Mouse (Mus musculus) layer of hippocampus, postnatal 25 days (tissue): ENCODE results near the gene Gtpbp4. TPM values are rescaled to one million over a fixed set of nuclear protein-coding genes. Genes with fewer than 3 reads are reported as not detected.
"Not testable (repeated sequence)": the region's sequence is repeated elsewhere in the genome, so short reads cannot be mapped to it uniquely, and the experiment has no call there.

Source experiments
- DNase-seq, 2 experiments: peaks; one replicate each; pipeline ENCODE4 v3.0.0; 2022; ENCODE audit warnings: mixed read lengths in 2 of 2, low spot score in 1 of 2; ENCODE audit errors: extremely low spot score in 1 of 2
- total RNA-seq, 2 experiments: library from RNA; stranded (reverse); gene quantifications; 2 replicates each; pipeline ENCODE4 v1.2.3; 2021

Gene Gtpbp4
- total RNA-seq = 10 to 100 TPM; 39.1 to 39.3 TPM

DNA sequence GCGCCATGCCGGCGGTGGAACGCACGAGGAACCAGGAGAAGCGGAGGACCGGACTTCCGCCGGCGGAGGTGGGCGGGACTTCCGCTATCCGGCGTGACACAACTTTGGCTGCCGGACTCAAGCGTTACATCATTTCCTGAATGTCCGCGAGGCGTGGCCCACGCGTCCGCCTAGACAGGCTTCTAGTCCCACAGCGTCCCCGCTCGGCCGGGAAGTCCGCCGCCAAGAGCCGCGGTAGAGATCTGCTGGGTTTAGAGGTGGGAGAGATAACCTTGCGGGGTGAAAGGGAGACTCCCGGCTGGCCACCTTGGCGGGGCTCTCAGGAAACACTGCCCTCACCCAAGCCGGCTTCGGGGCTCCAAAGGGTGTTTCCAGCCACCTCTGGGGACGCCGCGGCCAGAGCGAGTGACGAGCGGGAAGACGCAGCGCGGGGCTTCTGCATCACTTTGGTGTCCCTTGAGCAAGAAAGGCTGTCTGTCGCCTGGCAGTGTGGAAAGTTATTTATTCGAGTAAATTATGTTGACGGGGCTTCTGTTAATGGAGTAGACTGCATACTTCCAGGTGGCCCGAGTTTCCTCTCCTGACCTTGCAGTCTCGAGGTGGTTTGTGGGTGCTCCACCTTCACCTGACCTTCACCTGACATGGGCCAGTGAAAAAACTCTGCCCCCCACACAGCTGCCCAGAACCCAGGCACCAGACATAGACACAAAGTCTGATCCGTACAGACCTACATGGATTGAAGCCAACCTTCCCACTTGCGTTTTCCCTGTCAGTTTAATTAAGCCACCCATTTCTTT is at the start of gene Gtpbp4:
Gtpbp4 (minus strand) TSS at position 94 of the 797 bp plus-strand sequence.
- DNase-seq = peak; percentile 91

DNA sequence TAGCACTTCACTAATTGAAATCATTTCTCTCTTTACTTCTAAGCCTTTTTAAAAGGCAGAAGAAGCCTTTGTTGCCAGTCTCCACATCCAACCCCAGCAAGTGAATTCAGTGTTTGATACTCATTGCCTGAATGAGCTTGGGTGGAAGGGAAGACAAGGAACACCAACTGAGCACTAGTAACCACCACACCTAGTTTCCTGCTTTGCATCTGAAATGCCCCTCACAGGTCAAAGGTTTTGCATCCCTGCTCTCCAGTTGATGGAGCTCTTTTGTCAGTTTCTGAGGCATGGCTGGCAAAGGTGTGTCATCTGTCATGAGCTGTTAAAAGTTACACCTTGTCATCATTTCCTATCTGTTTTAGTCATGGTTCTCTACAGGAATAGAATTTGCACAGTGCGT is 48.8 kb upstream of the Gtpbp4 start:
- DNase-seq = no peak

- no peak for DNase-seq
Observed at GRCm38 (mm10) chr13:9043289-9044049, 47.6 kb upstream of the Gtpbp4 start.

GRCm38 (mm10) chr13:9040626-9041025 is 44.7 kb upstream of the Gtpbp4 start:
- no peak for DNase-seq

GRCm38 (mm10) chr13:9031996-9032661 is 36.2 kb upstream of the Gtpbp4 start:
- no peak for DNase-seq

DNA sequence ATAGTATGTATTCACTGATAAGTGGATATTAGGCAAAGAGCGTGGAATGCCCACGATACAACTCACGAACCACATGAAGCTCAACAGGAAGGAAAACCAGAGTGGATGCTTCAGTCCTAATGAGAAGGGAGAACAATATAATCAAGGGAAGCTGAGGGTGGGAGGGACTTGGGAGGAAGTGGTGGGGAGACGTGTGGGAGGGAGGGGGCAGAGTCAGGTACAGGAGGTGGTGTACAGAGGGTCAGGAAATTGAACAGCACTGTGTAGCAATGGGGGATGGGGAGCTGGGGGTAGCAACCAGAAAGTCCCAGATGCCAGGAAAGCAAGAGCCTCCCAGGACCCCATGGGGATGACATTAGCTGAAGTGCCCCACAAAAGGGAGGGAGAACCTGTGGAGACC is 34.5 kb upstream of the Gtpbp4 start:
- no peak for DNase-seq

DNA sequence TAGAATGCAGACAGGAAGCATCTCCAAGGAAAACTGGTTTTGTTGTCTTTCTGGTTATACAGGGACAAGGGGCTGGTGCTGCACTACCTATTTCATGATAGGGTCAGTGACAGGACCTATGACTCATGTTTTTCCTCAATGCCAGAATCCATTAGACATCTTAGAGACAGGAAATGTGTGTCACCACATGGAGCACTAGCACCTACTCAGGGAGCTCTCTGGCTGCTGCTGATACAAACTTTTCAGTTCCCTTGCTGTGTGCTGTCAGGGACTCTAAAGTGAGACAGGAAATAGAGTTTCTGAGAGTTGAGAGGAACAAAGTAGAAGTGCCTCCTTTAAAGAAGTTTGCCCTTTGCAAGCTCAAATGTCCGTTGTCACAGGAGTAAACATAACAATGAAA is 31.4 kb upstream of the Gtpbp4 start:
- no peak for DNase-seq

GRCm38 (mm10) chr13:9022623-9023022 is 26.7 kb upstream of the Gtpbp4 start:
- DNase-seq = no peak

DNA sequence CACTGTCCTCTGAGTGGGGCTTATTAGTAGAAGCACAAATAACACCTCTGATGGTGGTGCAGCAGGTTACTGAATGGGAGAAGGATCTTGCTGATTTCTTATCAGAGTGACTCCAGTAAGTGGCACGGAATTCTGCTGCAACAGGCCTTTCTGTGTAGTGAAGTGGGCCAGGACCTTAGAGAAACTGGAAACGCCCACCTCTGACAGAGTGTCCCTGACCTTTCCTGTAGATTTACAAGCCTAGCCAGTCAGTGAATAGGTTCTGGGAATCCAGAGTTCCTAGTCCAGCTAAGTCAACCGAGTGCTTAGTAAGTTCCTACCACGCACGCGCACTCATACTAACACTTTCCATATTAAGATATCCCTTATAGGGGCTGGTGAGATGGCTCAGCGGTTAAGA is 25.7 kb upstream of the Gtpbp4 start:
- no peak for DNase-seq

GRCm38 (mm10) chr13:9019713-9020112 is 23.8 kb upstream of the Gtpbp4 start:
- no peak for DNase-seq

GRCm38 (mm10) chr13:9018974-9019587 is 23.2 kb upstream of the Gtpbp4 start:
- no peak for DNase-seq

DNA sequence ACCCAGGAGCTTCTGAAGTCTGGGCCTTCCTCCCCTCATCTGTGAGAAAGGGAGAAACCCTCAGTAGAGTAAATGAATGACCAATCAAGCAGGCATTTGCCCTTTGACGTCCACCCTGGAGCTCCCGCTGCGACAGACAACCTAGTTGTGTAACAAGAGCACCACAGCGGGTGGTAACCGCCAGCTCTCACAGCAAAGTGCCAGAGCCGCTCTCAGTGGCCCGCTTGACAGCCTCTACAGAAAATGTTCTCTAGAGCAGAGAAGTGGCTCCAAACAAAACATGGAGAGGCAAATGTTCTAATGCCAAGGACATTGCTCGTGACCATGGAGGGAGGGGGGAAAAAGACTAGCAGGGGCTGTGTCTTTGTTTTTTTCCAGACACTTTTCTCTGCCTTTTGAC is 21.3 kb upstream of the Gtpbp4 start:
- DNase-seq = no peak

GRCm38 (mm10) chr13:9014431-9014830 is 18.5 kb upstream of the Gtpbp4 start:
- no peak for DNase-seq

GRCm38 (mm10) chr13:9013483-9013882 is 17.6 kb upstream of the Gtpbp4 start:
- no peak for DNase-seq

DNA sequence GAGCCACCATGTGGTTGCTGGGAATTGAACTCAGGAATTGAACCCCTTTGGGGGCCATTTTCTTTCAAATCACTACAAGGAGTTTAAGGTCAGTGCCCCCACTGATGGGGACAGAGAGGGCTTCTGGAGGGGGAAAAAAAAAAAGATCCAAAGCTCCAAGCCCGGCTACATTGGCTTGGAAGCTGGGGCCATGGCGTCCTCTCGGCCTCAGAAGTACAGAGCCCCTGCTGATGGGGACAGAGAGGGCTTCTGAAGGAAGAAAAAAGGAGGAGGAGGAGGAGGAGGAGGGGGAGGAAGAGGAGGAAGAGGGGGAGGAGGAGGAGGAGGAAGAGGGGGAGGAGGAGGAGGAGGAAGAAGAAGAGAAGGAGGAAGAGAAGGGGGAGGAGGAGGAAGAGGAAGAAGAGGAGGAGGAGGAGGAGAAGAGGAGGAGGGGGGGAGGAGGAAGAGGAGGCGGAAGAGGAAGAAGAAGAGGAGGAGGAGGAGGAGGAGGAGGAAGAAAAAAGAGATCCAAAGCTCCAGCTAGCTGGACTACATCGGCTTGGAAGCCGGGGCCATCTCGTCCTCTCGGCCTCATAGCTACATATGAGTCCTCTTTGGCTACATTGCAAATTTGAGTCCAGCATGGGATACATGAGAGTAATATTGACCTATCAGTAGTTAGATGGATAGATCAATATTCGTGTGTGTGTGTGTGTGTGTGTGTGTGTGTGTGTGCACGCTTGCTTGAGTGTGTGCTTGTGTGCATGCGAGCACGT is 15.9 kb upstream of the Gtpbp4 start:
- DNase-seq = peak; percentile 12 to 66

GRCm38 (mm10) chr13:9003306-9003705 is 7.4 kb upstream of the Gtpbp4 start:
- no peak for DNase-seq

DNA sequence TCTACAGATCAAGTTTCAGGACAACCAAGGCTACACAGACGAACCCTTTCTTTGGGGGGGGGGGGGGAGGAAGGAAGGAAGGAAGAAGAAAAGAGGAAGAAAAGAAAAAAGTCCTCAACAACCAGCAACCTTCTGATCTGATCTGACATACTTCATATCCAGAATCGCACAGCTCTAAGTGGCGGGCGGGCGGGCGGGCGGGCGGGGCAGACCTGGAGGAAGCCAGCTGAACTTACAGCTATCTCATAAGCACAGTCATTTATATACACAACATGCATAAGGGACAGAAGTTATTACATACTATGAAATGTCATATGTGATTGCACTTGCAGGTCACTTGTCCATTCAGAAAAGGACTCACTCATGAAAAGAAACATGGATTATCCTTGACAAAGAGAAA is 3.6 kb upstream of the Gtpbp4 start:
- no peak for DNase-seq

DNA sequence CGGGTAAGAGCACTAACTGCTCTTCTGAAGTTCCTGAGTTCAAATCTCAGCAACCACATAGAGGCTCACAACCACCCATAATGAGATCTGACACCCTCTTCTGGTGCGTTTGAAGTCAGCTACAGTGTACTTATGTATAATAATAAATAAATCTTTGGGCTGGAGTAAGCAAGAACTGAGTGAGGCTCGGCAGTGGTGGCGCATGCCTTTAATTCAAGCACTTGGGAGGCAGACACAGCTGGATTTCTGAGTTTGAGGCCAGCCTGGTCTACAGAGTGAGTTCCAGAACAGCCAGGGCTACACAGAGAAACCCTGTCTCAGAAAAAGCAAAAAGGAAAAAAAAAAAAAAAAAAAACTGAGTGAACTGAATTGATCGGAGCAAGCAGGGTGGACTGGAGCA is 1.3 kb upstream of the Gtpbp4 start:
- not testable (repeated sequence) for DNase-seq

DNA sequence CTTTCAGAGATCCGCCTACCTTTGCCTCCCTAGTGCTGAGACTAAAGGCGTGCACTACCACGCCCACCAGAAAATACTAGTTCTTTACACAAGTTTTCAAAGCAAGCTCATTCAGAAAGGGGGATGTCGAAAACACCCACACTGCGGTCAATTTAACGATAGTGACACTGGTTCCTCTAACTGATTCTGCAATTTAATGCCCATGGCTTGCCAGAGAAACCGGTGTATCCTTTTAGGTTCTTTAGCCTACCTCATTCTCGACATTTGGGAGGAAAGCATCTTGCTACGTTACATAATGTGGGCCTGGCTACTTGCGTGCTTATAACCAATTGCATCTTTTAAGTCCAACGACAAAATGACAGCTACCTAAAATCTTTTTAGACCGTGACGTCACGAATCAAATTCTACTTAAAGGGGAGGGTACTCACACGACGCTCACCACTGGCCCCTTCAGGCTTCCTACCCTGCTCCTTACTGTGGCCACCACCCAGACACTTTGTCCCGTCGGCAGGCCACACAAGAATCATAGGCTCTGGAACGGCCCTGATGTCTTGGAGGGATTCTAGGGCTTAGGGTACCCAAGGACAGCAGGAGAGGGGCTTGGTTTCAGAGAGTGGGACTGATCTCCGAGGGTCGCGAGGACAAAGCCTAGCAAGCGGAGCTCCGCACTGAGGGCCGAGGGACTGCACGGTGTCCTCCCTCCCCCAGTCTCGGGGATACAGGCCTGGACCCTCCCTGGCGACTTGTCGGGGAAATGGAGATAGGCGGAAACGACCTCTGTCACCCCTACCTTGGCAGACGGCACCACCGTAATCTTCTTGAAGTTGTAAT is 509 bp downstream of the Gtpbp4 start:
- DNase-seq = no peak
